Mouse (Mus musculus): ENCODE data around the gene Trpc3.

GRCm38 (mm10) chr3:36598811-36599210, 91.2 kb downstream of the Trpc3 start:
- TF ChIP-seq CTCF (IDR thresholded peaks at IDR 0.05; ENCODE audit: insufficient read depth, low read length) (no peak), POLR2A (IDR thresholded peaks at IDR 0.05; ENCODE audit: borderline replicate concordance, extremely low read depth, low read depth, low read length) (no peak)

Measured in lung, adult 2 months (tissue).